Mouse (Mus musculus) cerebellum, adult 2 months (tissue): ENCODE results near the gene Mroh3.

Experiments
- CTCF ChIP-seq: fragments of 200-500 bp; IDR thresholded peaks from 2 replicates; pipeline ENCODE4 v1.5.1; 2011; ENCODE audit warnings: low read depth, mild to moderate bottlenecking, control low read depth, low read length, moderate library complexity, borderline replicate concordance; ENCODE audit not compliant: insufficient read depth
- POLR2A ChIP-seq: fragments of 200-500 bp; IDR thresholded peaks from 2 replicates; pipeline ENCODE4 v1.6.1; 2011; ENCODE audit warnings: low read length, control low read depth, borderline replicate concordance; ENCODE audit not compliant: insufficient read depth

GRCm38 (mm10) chr1:136142336-136142735 lies 70.3 kb downstream of the Mroh3 start:
- TF ChIP-seq CTCF: no peak
- no peak for TF ChIP-seq POLR2A
